Mouse (Mus musculus) embryonic stem cell, embryonic (primary cell): ENCODE measurements around the gene Adam11.

Experiments
- CTCF ChIA-PET, 4 experiments: fragments of 300-600 bp in 2 of 4; fragments of 350-600 bp in 2 of 4; sonication (Branson Sonifier 250); formaldehyde crosslinking; loops; one replicate each; lab custom pipeline; 2022; ENCODE audit warnings: inconsistent platforms in 2 of 4; lab: Charles Lee
- POLR2A ChIA-PET, 4 experiments: fragments of 300-600 bp in 2 of 4; fragments of 350-600 bp in 2 of 4; sonication (Branson Sonifier 250); formaldehyde crosslinking; loops; one replicate each; lab custom pipeline; 2022; ENCODE audit warnings: antibody characterized with exemption in 4 of 4, inconsistent platforms in 1 of 4; lab: Charles Lee

Gene Adam11

DNA sequence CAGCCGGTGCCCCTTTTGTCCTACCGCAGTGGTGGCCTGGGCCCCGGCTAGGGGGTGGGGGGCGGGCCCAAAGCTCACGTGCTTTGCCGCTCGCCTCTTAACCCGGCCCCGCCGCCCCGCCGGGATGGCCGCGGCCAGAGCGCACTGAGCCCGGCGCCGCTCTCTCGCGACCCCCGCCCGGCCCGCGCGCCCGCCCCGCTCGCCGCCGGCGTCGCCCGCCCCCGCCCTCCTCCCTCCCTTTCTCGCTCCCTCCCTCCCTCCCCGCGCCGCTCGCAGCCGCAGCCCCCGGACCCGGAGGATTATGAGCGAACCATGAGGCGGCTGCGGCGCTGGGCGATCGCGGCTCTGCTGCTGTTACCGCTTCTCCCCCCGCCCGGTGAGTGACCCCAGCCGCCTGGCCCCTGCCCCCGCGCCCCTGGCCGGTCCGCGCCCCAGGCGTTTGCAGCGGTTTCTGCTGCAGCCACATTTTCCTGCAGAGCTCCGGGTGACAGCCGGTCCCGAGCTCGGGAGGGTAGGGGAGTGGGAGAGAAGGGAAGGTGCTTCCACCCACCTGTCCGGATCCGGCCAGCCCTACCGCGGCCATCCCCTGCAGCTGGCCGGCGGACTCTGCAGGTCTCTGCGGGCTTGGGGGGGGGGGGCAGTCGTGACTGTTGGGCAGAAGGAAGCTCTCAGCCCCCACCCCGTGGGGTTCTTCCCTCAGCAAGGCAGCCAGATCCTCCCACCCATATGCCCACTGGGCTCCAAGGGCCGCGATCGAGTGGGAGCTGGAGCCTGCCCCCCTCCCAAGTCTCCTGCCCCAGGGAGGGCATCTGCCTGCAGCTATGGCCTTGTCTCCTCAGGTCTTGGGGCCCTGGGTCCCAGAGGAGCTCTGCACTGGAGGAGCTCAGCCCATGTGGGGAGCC lies at the start of gene Adam11:
TSS of gene Adam11 (plus strand) at position 131 of the 902 bp plus-strand sequence.
- ChIA-PET POLR2A (interaction anchor here (0.6 to 3.5 kb wide), 34 partner anchors 8 to 1081 kb away, joined by 3 to 22 read pairs (median 3); partner anchors contain the start of genes C1ql1 (in 2 of the 4), Ccdc103 (in 2 of the 4), Eftud2 (in 2 of the 4) and Hexim1 (in 2 of the 4)), CTCF (interaction anchor here (0.5 to 5.1 kb wide), 18 partner anchors 8 to 407 kb away, joined by 3 to 47 read pairs (median 5); no protein-coding TSS in a partner anchor)

GRCm38 (mm10) chr11:102712411-102712810 lies 48.8 kb upstream of the Adam11 start:
- ChIA-PET POLR2A (no interaction called here), CTCF (interaction anchor here in 1 of 4 experiments (2.8 kb wide), 1 partner anchor 16 kb away, joined by 8 read pairs; no protein-coding TSS in a partner anchor)

DNA sequence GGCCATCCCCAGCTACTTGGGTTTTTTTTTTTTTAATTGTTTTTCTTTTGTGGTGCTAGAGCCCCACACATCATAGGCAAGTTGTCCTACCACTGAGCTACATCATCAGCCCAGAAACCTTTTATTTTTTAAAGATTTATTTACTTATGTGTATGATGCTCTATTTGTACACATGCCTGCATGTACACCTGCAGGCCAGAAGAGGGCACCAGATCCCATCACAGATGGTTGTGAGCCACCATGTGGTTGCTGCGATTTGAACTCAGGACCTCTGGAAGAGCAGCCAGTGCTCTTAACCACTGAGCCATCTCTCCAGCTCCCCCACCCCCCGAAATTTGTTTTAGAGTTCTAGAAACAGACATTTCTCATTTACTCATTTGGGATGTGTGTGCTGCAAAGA lies 46.7 kb upstream of the Adam11 start:
- CTCF ChIA-PET = interaction anchor here in 3 of 4 experiments (0.6 to 1.1 kb wide), 8 partner anchors 11 to 1388 kb away, joined by 3 read pairs; no protein-coding TSS in a partner anchor
- POLR2A ChIA-PET = interaction anchor here in 1 of 4 experiments (1.3 kb wide), 1 partner anchor 401 kb away, joined by 3 read pairs; the partner anchor contains the start of gene Hexim1

GRCm38 (mm10) chr11:102716135-102716534 lies 45.1 kb upstream of the Adam11 start:
- CTCF ChIA-PET = interaction anchor here in 1 of 4 experiments (0.5 kb wide), 1 partner anchor 369 kb away, joined by 4 read pairs; no protein-coding TSS in a partner anchor
- POLR2A ChIA-PET = no interaction called here

GRCm38 (mm10) chr11:102725574-102725973 lies 35.7 kb upstream of the Adam11 start:
- CTCF ChIA-PET = interaction anchor here (0.6 to 1.7 kb wide), 12 partner anchors 10 to 967 kb away, joined by 3 to 10 read pairs (median 4); no protein-coding TSS in a partner anchor
- POLR2A ChIA-PET = no interaction called here

DNA sequence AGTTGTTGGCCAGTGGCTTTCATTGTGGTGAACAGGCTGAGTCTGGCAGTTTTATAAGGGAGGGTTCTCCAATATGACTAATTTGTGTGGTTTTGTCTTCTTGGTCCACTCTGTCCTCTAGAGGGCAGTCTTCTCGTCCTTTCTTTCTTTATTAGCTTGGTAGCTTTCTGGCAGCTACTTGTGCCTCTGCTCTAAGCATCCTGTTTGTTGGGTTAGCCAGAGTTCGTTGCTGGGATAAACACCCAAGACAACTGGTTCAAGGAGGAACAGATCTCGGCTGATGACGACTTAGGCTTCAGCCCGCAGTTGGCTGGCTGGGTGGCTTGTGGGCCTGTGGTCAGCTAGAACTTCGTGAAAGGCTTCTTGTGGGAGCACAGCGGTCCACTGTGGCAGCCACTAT lies 32.6 kb upstream of the Adam11 start:
- POLR2A ChIA-PET = interaction anchor here (0.5 to 1.8 kb wide), 15 partner anchors 8 to 599 kb away, joined by 3 to 9 read pairs (median 3); partner anchors contain the start of gene Eftud2 (in 1 of the 4)
- CTCF ChIA-PET = interaction anchor here (0.5 to 2.1 kb wide), 70 partner anchors 8 to 754 kb away, joined by 3 to 38 read pairs (median 4); partner anchors contain the start of genes Adam11 (in 1 of the 4), Dusp3 (in 1 of the 4), Fam171a2 (in 1 of the 4) and Kif18b (in 1 of the 4)

DNA sequence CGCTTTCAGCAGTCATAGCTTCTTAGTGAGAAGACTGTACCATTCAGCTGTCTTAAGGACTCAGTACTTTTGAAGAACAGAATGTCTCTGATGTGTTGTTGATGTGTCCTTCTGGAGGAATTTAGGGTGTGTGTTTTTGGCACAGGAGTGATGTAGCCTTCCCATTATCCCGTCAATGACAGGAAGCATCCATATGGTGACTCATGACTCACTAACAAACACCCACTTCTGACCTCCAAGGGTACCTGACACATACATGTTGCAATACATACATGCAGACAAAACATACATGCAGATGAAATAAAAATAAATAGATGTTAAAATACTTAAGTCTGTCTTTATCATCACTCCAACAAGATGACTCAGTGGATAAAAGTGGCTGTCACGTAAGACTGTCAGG lies 31.4 kb upstream of the Adam11 start:
- CTCF ChIA-PET = interaction anchor here (0.5 to 2.1 kb wide), 15 partner anchors 9 to 604 kb away, joined by 3 to 38 read pairs (median 7); no protein-coding TSS in a partner anchor
- POLR2A ChIA-PET = interaction anchor here in 2 of 4 experiments (0.6 to 1.8 kb wide), 4 partner anchors 11 to 257 kb away, joined by 3 to 10 read pairs (median 4); no protein-coding TSS in a partner anchor

- ChIA-PET POLR2A (interaction anchor here in 1 of 4 experiments (0.7 kb wide), 1 partner anchor 1127 kb away, joined by 3 read pairs; no protein-coding TSS in a partner anchor), CTCF (interaction anchor here in 3 of 4 experiments (0.6 to 1.2 kb wide), 5 partner anchors 10 to 172 kb away, joined by 3 to 4 read pairs (median 3); no protein-coding TSS in a partner anchor)
These were observed 29.9 kb upstream of the Adam11 start for GRCm38 (mm10) chr11:102731366-102731765.

- CTCF ChIA-PET = interaction anchor here in 3 of 4 experiments (0.5 to 1.7 kb wide), 5 partner anchors 12 to 489 kb away, joined by 3 to 11 read pairs (median 7); no protein-coding TSS in a partner anchor
These were observed 28.1 kb upstream of the Adam11 start for GRCm38 (mm10) chr11:102733146-102733545.

GRCm38 (mm10) chr11:102734961-102735360 lies 26.3 kb upstream of the Adam11 start:
- ChIA-PET CTCF (interaction anchor here in 3 of 4 experiments (0.6 to 2.3 kb wide), 9 partner anchors 8 to 1551 kb away, joined by 3 to 7 read pairs (median 3); no protein-coding TSS in a partner anchor), POLR2A (interaction anchor here in 1 of 4 experiments (1.5 kb wide), 1 partner anchor 381 kb away, joined by 3 read pairs; the partner anchor contains the start of gene Hexim1)

More at GRCm38 (mm10) chr11:102733146-102733545, 28.1 kb upstream of the Adam11 start:
- POLR2A ChIA-PET = interaction anchor here in 2 of 4 experiments (0.6 to 1.5 kb wide), 3 partner anchors 8 to 289 kb away, joined by 3 to 5 read pairs (median 4); no protein-coding TSS in a partner anchor

DNA sequence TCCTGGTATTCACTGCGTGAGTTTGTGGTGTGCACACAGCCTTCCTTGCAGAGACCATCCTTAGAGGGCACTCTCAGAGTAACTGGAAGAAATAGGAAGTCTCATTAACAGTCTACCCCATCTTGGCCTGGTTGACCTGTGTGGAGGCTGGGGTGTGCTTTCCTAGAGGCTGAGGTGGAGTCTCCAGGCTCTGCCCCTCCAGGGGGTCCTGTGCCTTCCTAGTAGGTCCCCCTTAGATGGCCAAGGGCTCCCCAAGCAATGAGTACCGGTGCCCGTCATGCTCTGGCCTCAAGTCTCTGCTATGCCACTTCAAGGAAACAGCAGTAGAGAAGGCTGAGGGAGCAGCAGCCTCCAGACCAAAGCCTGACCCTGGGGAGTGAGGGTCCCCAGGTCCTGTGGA lies 23.2 kb upstream of the Adam11 start:
- CTCF ChIA-PET = interaction anchor here (0.7 to 6.1 kb wide), 14 partner anchors 9 to 771 kb away, joined by 3 to 49 read pairs (median 6); partner anchors contain the start of genes Fzd2 (in 1 of the 4) and Sost (in 1 of the 4)
- POLR2A ChIA-PET = interaction anchor here in 3 of 4 experiments (0.6 to 2.0 kb wide), 4 partner anchors 11 to 36 kb away, joined by 4 to 7 read pairs (median 6); no protein-coding TSS in a partner anchor

GRCm38 (mm10) chr11:102739278-102739966 lies 21.8 kb upstream of the Adam11 start:
- ChIA-PET CTCF (interaction anchor here (0.5 to 6.1 kb wide), 75 partner anchors 10 to 1026 kb away, joined by 3 to 49 read pairs (median 4); partner anchors contain the start of genes Adam11 (in 2 of the 4), Kif18b (in 2 of the 4), C1ql1 (in 1 of the 4) and Etv4 (in 1 of the 4)), POLR2A (interaction anchor here (0.5 to 2.9 kb wide), 21 partner anchors 11 to 1351 kb away, joined by 3 to 14 read pairs (median 4); partner anchors contain the start of genes C1ql1 (in 1 of the 4), Dcakd (in 1 of the 4), Hexim1 (in 1 of the 4) and Kif18b (in 1 of the 4))

- ChIA-PET POLR2A (interaction anchor here (0.6 to 2.9 kb wide), 25 partner anchors 9 to 665 kb away, joined by 3 to 16 read pairs (median 5); partner anchors contain the start of genes Ccdc103 (in 1 of the 4), Dcakd (in 1 of the 4), Eftud2 (in 1 of the 4) and Hexim1 (in 1 of the 4)), CTCF (interaction anchor here (0.6 to 6.1 kb wide), 22 partner anchors 10 to 955 kb away, joined by 3 to 49 read pairs (median 4); partner anchors contain the start of gene Adam11 (in 1 of the 4))
These were observed 20.6 kb upstream of the Adam11 start for GRCm38 (mm10) chr11:102740634-102741033.

DNA sequence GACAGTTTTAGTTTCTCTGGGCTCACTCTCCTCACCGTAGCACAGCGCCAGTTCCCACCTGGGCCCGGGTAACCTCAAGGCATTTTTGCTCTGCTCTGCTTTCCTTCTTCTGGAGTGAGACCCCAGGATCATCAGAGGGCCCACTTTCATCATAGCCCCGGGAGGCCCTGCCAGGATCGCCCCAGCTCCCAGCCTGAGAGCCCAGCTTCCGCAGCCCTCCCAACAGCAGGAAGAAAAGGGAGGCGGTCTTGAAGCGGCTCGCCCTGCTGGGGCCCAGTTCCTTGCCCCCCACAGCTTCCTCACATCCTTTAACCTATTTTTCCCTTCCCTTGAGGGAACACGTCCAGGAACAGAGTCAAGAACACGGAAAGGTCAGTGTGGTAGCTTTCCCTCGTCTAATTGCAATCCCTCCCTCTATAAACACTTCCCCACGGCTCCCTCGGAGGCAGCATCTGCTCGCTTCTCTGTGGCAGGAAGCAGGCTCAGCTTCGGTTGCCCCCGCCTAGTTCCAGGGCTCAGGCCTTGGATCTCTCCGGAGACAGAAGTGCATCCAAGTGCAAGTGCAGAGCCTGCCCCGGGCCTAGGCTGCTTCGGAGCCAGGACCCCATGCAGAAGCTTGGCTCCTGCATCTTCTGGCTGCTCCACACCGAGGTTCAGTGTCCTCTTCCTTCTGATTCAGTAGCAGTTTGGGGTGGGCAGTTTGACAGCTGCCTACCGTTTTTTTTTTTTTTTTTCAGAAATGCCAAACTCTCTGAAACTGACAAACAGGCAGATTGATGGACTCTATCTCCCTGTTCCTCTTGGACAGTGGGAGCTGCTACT lies 19.9 kb upstream of the Adam11 start:
- POLR2A ChIA-PET = interaction anchor here (0.6 to 2.9 kb wide), 41 partner anchors 8 to 666 kb away, joined by 3 to 16 read pairs (median 4); partner anchors contain the start of genes Hexim1 (in 2 of the 4), Ccdc103 (in 1 of the 4), Dcakd (in 1 of the 4) and Eftud2 (in 1 of the 4)
- CTCF ChIA-PET = interaction anchor here (0.5 to 6.1 kb wide), 33 partner anchors 10 to 1326 kb away, joined by 3 to 49 read pairs (median 4); partner anchors contain the start of gene Adam11 (in 1 of the 4)

DNA sequence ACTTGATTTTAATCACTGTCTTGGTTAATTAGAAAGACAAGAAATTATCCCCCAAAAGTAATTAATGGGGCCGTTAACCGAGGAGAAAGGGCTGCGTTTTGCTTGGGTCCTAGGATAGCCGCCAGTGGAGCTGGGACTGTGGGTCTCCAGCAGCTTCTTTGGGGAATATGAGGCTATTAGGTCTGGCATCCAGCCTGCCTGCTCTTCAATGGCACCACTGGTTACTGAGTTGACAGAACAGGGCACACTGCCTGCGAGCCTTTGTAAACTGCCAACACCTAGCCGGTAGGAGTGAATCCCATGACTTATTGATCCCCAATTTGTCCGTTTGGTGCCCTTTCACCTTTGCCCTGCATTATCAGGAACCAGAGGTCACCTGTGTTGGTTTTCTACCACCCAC lies 19.2 kb upstream of the Adam11 start:
- ChIA-PET CTCF (interaction anchor here (0.6 to 6.1 kb wide), 13 partner anchors 12 to 1325 kb away, joined by 3 to 49 read pairs (median 8); no protein-coding TSS in a partner anchor), POLR2A (interaction anchor here (0.6 to 1.8 kb wide), 19 partner anchors 9 to 374 kb away, joined by 3 to 9 read pairs (median 4); partner anchors contain the start of genes Hexim1 (in 2 of the 4), Ccdc103 (in 1 of the 4), Eftud2 (in 1 of the 4) and Kif18b (in 1 of the 4))
